Mouse (Mus musculus) R1 (cell line): ENCODE measurements around the gene Lad1.
A peak's percentile ranks its signal among the peaks of the same experiment; 100 is the strongest.

Source experiments
- DNase-seq: peaks from one replicate; pipeline ENCODE4 v3.0.0-alpha.2; 2018; ENCODE audit warnings: low read depth, low spot score

Lad1 gene

DNA sequence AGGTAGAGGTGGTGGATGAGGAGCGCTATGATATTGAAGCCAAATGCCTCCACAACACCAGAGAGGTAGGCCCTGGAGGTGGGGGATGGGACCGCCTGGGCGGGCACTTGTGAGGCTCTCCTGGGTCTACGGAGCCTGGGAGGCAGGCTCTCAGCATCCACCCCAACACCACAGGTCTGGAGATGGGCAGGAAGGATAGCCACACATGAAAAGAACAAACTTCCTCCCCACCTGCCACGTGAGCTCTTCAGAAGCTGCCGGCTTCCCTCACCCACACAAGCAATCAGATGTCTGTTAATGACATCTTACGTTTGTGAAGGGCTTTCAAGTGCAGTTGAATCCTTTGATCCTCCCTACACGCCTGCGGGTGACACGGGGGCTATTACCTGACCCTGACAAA, 10.9 kb upstream of the Lad1 start:
- no peak for DNase-seq

DNA sequence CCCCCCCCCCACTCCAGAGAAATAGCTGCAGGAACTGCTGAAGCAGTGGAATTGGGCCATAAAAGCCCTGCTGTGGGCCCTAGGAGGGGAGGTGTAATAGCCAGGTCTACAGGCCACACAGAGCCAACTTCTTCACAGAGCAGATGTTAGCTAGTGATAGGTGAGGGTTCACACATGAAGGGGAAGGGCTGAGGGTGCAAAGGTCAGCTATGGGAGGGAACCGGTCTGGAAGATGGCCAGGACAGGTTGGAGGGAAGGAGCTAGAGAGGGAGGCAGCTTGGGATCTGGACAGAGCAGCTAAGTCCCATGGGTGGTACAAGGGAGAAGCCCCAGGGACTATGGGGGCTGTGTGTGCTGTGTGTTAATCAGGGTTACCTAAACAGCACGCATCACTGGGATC, 8.2 kb upstream of the Lad1 start:
- DNase-seq: no peak

DNA sequence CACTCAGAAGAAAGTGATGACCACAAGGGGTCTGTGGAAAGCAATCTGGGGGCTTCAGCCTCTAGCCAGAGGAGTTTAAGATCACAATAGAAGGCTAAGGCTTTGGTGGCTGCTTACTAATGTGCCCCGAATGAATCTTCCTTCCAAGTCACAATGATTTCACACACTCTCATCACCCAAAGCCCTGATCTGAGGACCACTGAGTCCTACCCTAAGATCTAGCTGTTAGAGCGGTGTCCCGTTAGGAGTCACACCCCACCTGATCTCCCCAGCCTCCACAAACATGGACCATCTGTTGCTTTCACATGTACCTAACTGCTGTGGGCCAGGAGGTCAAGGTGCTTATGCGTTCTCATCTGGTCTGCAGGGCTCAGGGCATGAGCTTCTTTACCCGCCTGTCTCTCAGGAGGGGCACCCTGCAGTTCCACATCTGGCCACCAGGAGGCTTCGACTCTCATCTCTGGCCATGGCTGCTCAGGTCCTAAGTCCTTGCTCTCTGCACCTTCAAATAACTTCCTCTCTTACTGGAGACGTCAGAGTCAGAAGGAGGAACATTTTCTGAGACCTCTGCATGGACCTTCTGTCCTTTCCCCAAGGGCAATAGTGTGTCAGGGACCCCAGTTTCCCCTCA, 7.3 kb upstream of the Lad1 start:
- peak; percentile 76 for DNase-seq

DNA sequence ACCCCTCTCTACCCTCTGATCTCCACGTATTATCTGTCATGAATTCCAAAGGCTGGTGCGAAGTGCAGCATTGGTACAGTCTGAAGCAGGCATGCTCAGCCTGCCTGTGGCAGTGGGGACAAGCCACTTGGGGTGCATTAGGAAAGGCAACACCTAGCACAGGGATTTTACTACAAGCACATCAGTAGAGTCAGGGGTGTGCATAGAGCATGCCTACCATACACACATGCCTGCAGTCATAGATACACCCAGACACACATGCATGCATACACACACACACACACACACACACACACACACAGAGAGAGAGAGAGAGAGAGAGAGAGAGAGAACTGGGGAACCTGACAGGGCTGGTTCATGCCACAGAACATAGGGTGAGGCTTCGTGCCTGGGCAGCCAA, 6.2 kb upstream of the Lad1 start:
- no peak for DNase-seq

DNA sequence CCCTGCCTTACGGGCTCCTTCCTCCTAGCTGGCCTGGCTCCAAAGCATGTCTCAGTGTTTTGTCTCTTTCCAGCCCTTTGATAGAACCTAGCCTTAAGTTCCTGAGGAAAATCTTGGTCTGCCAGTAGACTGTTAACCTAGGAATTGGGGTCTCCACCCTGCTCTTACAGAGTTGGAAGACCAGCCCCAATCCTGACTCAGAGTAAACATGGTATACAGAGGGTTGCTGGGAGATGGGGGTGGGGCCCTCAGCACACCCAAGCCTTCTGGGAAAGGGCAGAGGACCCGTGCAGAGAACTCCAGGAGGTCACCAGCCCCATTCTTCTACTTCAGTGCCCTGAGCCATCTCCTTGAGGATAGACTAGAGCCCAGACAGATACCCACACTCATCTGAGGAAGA, 5.8 kb upstream of the Lad1 start:
- no peak for DNase-seq

DNA sequence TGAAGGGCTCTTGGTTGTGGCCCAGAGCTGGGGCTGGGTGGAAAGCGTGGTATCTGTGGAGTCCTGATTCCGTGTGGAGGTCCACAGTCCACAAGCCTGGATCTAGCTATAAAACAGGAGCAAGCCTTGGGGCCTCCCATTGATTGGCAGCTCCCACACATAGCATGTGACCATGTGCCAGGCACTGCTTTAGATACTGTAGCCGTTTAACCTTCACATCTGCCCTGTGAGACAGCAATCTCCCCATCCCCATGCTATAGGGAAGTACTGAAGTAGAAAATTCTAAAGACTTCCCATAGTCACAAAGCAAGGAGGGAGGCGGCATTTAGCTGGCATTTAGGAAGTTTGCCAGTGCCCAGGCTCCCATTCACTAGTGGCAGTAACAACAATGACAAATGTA, 5.3 kb upstream of the Lad1 start:
- no peak for DNase-seq

DNA sequence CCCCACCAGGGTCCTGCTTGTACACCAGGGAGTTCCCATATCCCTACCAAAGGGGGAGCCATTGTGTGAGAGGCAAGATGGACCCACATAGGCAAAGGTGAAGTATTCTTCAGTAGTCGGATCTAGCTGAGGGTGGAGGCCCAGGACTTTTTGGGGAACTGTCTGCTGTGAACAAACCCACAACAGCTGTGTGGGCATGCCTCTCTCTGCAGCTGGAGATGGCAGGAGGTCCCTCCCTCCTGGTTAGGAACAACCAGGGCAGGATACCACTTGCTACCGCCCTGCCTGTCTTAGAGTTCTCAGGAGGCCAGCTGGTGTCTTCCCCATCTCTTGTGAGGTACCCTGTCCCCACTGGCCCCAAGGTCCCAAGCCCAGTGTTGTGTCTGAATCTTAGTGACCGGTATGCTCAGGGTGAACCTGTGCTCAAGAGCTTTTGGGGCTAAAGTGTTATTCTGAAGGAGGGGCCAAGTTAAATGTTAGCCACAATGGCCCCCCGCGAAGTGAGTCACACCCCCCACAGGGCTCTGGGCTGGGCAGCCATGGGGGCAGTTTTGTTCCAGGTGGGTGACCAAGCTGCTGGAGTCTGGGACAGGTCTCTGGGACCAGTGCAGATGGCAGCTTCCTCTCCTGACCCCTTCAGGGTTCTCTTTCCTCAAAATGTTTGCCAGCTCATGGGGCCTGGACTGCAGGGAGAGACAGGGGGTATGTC, 4.6 kb upstream of the Lad1 start:
- no peak for DNase-seq

DNA sequence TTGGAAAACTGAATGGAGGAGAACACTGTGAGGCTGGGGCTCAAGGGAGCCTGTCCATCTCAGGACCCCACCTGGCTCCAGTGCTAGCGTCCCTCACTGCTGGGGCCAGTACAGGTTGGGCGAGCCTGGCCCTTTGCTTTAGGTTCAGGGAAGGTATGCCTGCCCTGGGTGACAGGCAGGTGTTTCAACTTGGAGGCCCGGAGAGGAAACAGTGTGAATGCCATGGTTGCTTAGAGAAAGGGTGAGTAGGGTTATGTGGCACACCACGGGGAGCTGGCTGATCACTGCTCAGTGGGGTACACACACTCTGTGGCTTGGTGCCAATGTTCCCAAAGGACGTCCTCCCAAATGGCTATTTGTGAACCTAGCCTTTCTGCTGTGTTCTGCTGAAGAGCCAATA, 3.9 kb upstream of the Lad1 start:
- no peak for DNase-seq

DNA sequence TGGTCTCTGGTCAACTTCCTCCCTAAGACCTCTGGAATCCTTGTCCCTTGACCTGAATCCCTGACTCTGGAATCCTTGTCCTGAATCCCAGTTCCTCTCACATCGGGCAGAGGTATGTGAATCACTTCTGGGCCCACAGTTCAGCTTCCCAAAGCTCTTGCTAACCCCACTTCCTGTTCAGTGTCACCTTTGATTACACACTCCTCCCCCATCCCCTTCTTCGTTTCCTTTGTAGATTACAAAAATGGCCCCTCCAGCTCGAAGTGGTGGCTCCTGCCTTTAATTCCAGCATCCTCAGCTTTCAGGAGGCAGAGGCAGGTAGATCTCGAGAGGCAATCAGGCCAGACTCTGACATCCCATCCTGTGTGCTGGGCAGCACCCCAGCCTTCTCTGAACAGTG, 803 bp upstream of the Lad1 start:
- no peak for DNase-seq

DNA sequence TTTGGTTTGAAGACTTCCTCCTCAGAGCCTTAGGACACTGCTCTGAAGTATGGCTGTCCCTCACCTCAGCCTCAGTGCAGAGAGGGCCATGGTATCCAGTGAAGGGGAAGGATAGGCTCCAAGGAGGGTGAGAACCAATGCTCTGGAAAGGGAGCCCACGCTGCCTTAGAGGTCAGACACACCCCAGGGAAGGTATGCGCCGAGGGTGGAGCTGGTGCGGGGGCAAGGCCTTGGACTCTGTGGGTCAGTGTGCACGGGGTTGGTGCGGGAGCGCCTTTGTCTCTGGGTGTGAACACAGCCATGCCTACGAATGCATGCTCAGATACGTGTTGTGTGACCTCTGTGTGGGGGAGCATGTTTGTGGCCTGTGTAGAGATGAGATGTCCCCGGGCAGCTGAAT, 1.7 kb downstream of the Lad1 start:
- peak; percentile 43 for DNase-seq

DNA sequence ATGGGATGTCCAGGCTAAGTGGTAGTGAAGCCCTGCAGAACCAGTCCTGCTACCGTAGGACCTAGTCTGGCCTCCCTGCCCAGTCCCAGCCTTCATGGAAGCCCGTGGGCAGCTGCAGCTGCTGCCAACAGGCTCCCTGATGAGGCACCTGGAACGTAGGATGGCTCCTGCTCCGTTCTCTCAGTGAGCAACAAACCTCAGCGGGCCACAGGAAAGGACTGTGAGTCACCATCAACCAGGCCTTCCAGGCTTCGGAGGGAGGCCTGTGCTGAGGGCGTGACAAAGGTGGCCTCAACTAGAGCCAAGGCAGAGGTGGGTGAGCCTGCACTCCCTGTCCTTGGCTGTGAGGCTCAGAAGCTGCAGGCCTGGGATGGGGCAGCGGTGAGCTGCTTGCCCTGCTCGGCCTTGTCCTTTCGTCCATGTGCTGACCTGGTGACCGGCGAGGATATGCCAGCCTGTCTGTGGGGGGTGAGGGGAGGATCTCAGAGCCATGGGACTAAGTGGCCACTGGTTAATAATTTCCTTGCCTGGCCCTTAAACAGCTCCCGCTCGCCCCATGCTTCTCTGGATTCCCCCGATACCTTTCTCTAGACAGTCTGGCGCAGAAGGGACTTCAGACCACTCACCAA, 2.5 kb downstream of the Lad1 start:
- no peak for DNase-seq

DNA sequence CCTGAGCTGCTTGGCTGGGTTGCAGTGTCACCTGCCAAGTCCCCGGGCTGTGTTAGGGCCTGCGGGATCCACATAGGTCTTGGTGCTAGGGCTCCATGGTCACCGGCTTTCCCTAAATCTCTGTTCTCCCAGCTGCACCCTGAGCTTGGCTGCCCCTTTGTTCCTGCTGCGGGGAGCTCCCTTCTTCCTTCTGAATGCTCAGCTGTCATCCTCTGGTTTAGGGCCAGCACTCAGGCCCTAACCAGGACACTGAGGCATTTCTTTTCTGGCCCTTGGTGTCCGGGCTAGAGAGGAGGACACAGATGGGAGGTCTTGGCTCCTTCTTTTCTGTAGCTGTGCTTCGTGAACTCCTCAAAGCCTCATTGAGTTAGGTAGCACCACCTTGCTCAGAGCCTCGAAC, 3.4 kb downstream of the Lad1 start:
- DNase-seq: no peak

DNA sequence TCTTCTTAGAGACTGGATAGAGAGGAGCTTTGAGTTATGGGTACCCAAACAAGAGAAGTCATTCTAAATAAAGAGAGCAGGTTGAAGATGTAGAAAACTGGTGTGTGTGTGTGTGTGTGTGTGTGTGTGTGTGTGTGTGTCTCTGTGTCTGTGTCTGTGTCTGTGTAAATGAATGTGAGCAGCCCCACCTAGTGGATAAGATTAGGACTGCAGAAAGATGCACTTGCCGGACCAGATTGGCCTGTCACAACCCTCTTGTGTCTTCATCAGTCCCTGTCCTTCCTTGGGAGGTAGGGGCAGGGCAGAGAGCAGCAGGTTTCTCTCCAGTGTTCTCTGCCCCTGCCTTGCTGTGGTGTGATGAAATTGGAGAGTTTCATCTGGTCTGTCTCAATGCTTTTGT, 10.5 kb downstream of the Lad1 start:
- peak; percentile 75 for DNase-seq

DNA sequence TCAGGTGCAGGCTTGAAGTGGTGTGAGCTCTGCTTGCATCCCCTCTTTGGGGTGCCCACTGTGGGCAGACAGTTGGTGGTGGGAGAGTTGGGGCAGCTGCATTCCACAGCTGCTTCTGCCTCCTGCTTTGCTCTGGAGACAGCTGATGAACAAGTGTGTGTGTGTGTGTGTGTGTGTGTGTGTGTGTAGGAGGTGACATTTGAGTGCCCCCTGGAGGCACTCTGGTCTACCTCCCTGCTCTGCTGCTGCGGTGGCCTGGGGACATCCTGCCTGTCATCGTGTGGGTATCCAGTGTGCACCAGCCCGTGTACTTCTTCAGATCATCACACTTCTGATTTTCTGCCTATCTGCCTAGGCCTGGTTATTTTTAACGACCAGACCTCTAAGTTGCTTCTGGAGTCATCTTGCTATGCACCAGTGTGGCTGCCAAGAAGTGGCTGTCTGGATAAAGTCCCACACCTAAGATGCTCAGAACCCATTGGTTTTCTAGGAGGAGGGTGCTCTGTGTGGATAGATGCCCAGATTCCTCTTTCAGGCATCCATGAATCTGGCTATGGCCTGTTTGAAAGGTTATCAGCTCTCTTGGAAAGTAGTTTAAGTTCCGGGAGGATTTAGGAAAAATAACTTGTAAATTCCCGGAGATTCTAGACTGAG, 15.9 kb downstream of the Lad1 start:
- DNase-seq: no peak

DNA sequence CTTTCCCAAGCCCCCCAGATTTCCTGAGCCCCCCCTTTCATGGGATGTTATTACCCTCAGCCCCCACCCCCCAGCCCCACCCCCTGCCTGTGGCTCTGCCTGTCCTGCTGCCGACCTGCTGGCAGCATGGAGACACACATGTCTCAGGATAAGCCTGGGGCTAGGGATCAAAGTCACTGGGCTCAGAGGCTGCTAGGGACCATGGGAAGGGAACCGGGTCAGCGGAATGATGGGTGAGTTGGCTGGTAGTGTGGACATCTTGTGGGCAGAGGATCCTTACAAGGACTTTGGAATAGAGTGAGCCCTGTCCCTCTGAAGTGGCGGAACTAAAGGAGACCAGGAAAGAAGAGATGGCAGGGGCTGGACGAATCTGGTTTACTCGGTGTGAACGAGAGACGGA, 16.6 kb downstream of the Lad1 start:
- DNase-seq: no peak

DNA sequence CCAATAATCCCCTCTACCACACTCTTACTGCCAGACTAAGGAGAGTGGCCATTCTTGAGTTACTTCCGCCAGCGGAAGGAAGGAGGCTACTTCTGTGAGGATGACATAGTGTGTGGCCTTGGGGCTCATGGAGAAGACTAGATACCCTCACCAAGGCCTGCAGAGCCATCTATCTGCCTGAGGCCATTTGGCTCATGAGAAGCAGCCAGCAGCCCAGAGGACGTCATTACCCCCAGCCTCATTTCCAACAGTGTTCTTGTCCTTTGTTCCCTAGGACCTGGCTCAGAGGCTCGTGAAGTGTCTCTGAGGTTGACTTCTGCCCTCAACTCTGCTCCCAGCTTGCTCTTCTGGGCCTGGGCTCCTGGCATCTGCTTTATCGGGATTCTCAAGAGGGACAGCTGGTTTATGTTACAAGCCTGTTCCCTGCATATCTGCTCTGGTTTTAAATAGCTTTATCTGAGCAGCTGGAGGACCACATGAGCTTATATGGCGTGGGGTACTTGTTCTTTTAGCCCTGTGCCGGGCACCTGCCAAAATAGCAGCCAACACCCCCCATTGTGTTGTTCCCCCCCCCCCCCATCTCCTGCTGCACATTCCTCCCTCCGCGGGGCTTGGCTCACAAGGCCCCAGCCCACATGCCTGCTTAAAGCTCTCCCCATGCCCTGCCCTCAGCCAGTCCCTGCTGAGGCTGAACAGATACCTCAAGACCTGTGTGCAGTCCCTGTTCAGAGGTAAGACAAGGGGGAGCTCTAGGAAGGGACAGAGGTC, 17.5 kb downstream of the Lad1 start, which contains the start of gene Tnnt2:
Gene Tnnt2, plus strand, starts transcription at position 639 of the 768 bp plus-strand sequence.
- no peak for DNase-seq

DNA sequence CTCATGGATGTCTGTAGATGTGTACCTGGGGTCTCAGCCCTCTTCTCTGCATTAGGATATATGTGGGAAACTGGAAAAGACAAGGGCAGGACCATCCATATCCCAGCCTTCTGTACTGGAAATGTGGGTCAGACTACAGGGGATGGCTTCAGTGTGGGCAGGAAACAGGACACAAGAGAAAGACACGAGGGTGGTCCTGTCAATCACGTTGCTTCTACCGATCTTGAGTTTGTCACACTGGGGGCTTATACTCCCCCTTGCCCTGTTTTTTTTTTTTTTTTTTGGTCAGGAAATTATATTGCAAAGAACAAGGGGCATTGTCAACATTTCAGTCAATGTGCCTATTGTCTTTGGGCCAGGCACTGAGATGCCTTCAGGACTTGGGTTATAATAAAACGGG, 20.2 kb downstream of the Lad1 start:
- no peak for DNase-seq

DNA sequence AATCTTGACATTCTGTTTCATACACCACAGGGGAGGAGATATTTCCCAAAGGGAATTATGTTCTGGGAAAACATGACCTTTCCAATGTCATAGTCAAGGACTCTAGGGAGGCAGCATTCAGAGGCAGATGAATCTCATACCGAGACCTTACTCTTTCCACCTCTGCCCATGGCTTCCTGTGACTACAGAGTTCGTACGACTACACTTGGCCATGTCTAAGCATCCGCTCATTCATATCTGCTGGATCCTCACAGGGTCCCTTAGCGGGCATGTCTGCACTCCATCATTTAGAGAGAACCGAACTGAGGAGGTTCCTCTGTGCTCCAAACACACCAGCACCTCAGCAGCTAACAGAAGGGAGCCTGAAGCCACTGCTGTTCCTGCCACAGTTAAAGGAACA, 20.7 kb downstream of the Lad1 start:
- DNase-seq: no peak

DNA sequence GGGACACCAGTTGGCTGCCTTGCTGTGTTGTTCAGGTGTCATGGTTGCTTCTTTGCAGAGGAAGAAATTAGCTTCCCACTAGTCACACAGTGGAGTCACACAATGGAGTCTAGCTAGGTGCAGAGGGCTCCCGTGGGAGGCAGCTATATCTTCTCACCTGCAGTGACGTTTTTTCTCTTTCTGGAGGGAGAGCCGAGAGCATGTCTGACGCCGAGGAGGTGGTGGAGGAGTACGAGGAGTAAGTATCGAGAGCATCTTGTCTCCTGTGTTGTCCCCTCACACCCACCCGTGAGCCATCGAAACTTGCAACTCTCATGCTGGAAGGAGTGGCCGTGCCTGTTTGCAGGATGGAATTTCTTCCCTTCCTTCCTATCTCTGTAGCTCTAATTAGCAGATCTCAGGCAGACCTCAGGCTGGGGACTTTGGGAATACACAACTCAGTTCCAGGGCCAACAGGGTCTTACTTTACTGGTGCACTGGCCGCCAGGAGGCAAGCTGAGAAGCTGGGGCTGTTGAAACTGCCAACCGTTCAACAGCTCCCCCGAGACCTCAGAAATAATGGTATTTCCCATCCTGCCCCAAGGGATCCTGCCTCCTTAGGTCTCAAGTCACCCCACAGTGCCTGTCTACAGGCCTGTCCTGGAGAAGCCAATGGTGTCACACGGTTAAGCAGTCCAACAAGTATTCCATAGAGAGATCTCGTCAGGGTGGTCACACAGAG, 22.4 kb downstream of the Lad1 start:
- DNase-seq: no peak

DNA sequence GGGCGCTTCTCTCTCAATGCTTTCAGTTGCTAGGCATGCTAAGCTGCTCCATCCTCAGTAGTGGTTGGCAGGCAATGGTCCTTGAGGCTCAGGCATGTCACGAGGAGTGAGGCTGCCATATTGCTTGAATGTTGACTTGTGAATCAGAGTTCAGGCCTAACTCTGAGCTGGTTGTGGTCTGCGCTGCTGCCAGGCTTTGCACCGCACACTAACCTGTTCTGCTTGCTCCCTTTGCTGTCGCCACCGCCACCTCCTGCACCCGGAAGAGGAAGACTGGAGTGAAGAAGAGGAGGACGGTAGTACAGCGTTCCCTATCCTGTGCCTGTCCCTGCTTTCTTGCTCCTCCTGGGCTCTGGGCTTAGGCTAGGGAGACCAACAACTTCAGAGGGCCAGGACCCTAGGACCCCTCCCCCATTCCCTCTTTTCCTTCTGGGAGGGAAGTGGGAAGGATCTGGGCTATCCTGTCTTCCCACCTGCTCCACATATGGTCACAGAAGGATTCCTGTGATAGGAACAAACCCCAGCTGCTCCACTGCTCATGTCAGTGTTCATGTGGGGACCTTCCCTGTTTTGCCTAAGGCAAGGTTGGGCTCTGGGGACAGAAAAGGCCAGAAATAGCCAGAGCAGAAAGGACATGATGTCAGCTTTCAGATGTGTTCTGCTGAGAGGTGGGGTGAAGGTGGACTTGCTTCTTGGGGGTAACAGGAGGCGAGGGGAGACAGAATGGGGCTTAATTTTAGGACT, 25.3 kb downstream of the Lad1 start:
- DNase-seq: no peak

DNA sequence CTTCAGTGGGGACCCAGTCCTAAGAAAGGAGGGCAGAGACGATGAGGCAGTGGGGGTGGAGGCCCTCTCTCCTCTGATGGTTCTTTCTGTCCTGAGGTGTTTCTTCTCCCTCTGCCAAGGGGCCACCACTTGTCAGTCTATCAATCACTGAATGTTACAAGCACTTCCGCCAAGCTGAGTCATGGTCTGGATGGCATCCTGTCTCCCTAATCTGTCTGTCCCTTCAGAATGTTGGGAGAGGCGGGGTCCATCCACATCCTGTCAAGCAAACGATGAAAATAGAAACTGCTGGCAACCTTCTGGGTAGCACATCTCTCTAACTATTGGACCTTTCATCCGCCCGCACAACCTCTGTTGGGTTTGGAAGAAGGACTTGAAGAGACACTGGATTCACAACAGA, 26.1 kb downstream of the Lad1 start:
- no peak for DNase-seq
